Mouse (Mus musculus): ENCODE measurements around the gene Polrmt.

- no peak for TF ChIP-seq POLR2A (IDR thresholded peaks at IDR 0.05; ENCODE audit: low read depth, low read length)
- peak; percentile 44; the same call in 1 of the 2 replicates for TF ChIP-seq CTCF (conservative IDR thresholded peaks at IDR 0.05; ENCODE audit: insufficient read depth, insufficient read length, low read depth, low read length)
Observed at GRCm38 (mm10) chr10:79745898-79746773, at the start of gene Polrmt.

Measured in kidney, adult 2 months (tissue).